Mouse (Mus musculus): ENCODE results near the gene Tmem9b. TPM values are rescaled to one million over a fixed set of nuclear protein-coding genes. Genes with fewer than 3 reads are reported as not detected.

Tmem9b gene
- polyA plus RNA-seq, 1 experiment from 2014 or later = 103 TPM

DNA sequence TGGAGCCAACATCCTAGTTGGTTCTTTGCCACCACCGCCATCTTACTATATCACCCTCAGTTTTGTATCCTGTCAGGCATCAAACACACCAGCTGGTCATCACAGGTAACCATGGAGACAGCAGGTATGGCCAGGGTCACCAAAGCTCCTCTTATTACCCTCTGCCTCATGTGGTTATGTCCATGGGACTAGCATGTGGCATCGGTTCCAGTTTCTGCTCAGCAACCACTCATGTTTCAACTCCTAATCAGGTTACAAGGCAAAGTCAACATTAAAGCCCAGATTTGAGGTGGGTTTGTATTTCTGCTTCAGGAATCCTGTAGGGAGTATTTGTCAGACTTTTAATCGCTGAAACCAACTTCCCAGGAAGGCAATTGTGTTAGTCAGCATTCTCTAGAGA is 38.1 kb upstream of the Tmem9b start:
- Histone ChIP-seq H3K27ac (replicated peaks) (no peak overlapping the region), H3K9ac (ENCODE audit: low read length) (no peak overlapping the region), H3K4me3 (ENCODE audit: low read depth, low read length) (no peak overlapping the region), H3K27me3 (ENCODE audit: control insufficient read depth, insufficient read depth, low read length) (no peaks in the 10 kb centered on the region), H3K4me1 (replicated peaks; ENCODE audit: control insufficient read depth, insufficient read depth) (no peaks in the 10 kb centered on the region), H3K9me3 (ENCODE audit: control insufficient read depth, low read length) (no peaks in the 10 kb centered on the region), H3K4me2 (replicated peaks; ENCODE audit: low read depth) (no peak overlapping the region), H3K36me3 (ENCODE audit: control insufficient read depth, insufficient read depth, low read length) (no peaks in the 10 kb centered on the region)
- DNase-seq (ENCODE audit: low spot score) (no peak), ATAC-seq (ENCODE audit: low FRiP score, low TSS enrichment) (no peak)
- 60% methylated on average over 3 of the region's 3 CpGs for WGBS
- no peak for TF ChIP-seq EP300 (optimal IDR thresholded peaks at IDR 0.05)
- TF ChIP-seq CTCF (IDR thresholded peaks at IDR 0.05; ENCODE audit: low read depth) = no peak

DNA sequence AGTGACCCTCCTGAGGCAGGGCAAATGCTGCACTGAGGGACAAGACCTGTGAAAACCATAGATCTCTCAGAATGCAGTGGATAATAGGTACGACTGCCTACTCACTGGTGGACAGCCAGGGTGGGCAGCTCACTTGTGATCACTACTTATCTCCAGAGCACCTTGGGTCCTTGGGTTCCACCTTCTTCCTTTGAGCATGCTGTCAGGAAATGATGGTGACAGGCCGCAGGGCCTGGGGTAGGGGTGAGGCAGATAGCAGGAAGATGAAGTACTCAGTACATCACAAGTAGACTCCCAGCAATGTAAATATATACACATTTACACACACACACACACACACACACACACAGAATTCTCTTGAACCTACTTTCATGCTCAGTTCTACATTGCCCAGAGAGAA is 35.2 kb upstream of the Tmem9b start:
- no peak for TF ChIP-seq CTCF (IDR thresholded peaks at IDR 0.05; ENCODE audit: low read depth)
- WGBS = 75% methylated on average over 2 of the region's 2 CpGs
- ATAC-seq (ENCODE audit: low FRiP score, low TSS enrichment) = no peak
- H3K4me3 ChIP-seq (ENCODE audit: low read depth, low read length) = no peak overlapping the region
- H3K9ac ChIP-seq (ENCODE audit: low read length) = no peak overlapping the region
- no peaks in the 10 kb centered on the region for H3K27me3 ChIP-seq (ENCODE audit: control insufficient read depth, insufficient read depth, low read length)
- H3K4me1 ChIP-seq (replicated peaks; ENCODE audit: control insufficient read depth, insufficient read depth) = no peaks in the 10 kb centered on the region
- no peaks in the 10 kb centered on the region for H3K36me3 ChIP-seq (ENCODE audit: control insufficient read depth, insufficient read depth, low read length)
- H3K9me3 ChIP-seq (ENCODE audit: control insufficient read depth, low read length) = no peaks in the 10 kb centered on the region
- no peak overlapping the region for H3K4me2 ChIP-seq (replicated peaks; ENCODE audit: low read depth)
- H3K27ac ChIP-seq (replicated peaks) = no peak overlapping the region
- DNase-seq (ENCODE audit: low spot score) = no peak

DNA sequence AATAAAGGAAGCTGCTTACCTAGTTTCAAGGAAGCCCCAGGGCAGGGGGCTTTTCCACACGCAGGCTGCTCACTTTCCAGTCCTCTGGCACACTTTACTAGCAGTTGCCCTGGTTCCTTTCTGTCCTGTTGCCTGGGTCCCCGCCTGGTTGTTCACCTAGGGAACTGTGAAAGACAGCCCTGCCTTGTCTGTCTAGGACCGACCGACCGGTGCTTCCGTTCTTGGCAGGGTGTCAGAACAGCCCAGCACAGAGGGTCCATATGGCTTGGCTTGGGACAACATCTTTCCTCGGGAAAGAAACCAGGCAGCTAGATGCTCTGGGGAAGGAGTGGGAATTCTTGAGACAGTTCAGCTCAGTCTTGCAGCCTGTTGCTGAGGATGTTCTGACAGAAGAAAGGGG is 30.6 kb upstream of the Tmem9b start:
- Histone ChIP-seq H3K27me3 (ENCODE audit: control insufficient read depth, insufficient read depth, low read length) (no peaks in the 10 kb centered on the region; the same call in 1 of the 2 replicates), H3K4me2 (replicated peaks; ENCODE audit: low read depth) (no peak overlapping the region), H3K27ac (replicated peaks) (no peak overlapping the region), H3K4me3 (ENCODE audit: low read depth, low read length) (no peak overlapping the region), H3K36me3 (ENCODE audit: control insufficient read depth, insufficient read depth, low read length) (no peaks in the 10 kb centered on the region), H3K4me1 (replicated peaks; ENCODE audit: control insufficient read depth, insufficient read depth) (peaks cover 5% of the 10 kb centered on the region; the same call in 1 of the 2 replicates), H3K9ac (ENCODE audit: low read length) (no peak overlapping the region), H3K9me3 (ENCODE audit: control insufficient read depth, low read length) (no peaks in the 10 kb centered on the region)
- WGBS = 32% methylated on average over 7 of the region's 7 CpGs
- no peak for ATAC-seq (ENCODE audit: low FRiP score, low TSS enrichment)
- TF ChIP-seq CTCF (IDR thresholded peaks at IDR 0.05; ENCODE audit: low read depth) (no peak), EP300 (optimal IDR thresholded peaks at IDR 0.05) (no peak)
- no peak for DNase-seq (ENCODE audit: low spot score)

DNA sequence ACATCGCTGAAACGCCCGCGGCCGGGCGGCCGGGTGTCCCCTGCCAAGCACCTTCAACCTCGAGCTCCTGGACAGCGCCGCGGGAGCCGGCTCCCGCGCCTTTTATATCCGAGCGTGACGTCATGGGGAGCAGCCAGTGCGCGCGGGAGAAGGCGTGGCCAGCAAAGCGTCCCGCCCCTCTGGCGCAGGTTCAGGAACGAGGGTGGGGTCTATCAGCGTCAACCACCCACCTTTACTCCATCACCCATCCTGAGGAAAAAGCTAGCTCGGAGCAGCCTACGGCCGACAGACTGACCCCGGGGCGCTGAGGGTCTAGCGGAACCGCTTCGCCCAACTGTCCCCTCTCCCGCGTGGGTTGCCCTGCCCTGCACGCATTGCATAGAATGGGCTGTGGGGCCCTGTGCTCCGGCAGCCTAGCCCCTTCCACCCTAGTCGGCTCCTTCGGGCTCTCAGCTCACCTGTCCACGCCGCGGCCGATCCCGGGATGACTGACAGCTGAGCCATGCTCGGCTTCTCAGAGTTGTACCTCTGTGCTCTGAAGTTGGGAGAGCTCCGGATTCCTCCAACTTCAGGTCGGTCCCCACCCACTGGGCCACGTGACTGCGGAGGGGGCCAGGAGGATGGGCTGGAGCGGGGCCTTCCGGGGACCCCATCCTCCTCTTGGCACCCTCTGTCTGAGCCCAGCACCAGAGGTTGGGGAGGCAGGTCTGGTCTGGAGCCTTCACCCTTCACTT is 29.0 kb upstream of the Tmem9b start, which contains the start of gene Nrip3:
TSS of gene Nrip3 (minus strand) at position 556 of the 734 bp plus-strand sequence.
- Histone ChIP-seq H3K9ac (ENCODE audit: low read length) (peak within 1 kb of the TSS; percentile 45; the same call in 1 of the 2 replicates), H3K4me2 (replicated peaks; ENCODE audit: low read depth) (peak within 1 kb of the TSS; percentile 94), H3K9me3 (ENCODE audit: control insufficient read depth, low read length) (no peaks in the 10 kb centered on the region), H3K4me3 (ENCODE audit: low read depth, low read length) (peak within 1 kb of the TSS; percentile 48), H3K4me1 (replicated peaks; ENCODE audit: control insufficient read depth, insufficient read depth) (peaks cover 5% of the 10 kb centered on the region; the same call in 1 of the 2 replicates), H3K36me3 (ENCODE audit: control insufficient read depth, insufficient read depth, low read length) (no peaks in the 10 kb centered on the region), H3K27me3 (ENCODE audit: control insufficient read depth, insufficient read depth, low read length) (no peaks in the 10 kb centered on the region; the same call in 1 of the 2 replicates), H3K27ac (replicated peaks) (no peak within 1 kb of the TSS)
- ATAC-seq (ENCODE audit: low FRiP score, low TSS enrichment) (peak; percentile 88), DNase-seq (ENCODE audit: low spot score) (peak; percentile 83)
- 2% methylated on average over 40 of the region's 52 CpGs for WGBS
- TF ChIP-seq CTCF (IDR thresholded peaks at IDR 0.05; ENCODE audit: low read depth) (no peak), EP300 (optimal IDR thresholded peaks at IDR 0.05) (no peak)

DNA sequence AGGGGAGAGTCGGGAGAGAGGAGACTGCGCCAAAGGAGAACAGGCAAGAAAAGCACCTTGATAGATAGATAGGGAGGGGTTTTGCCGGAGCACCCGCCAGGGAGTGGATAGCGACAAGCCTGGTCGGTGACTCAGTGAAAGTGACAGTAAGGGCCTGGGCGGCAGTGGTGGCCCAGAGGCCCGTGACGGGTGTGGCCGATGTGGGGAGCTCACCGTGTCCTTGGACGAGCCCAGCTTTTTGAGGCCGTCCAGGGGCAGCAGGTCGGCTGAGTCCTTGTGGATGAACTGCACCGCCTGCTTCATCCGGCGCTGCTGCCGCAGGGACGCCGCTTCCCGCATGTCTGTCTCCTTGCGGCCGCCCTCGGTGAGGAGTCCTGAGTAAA is 28.4 kb upstream of the Tmem9b start:
- DNase-seq (ENCODE audit: low spot score) (no peak), ATAC-seq (ENCODE audit: low FRiP score, low TSS enrichment) (peak; percentile 79)
- Histone ChIP-seq H3K36me3 (ENCODE audit: control insufficient read depth, insufficient read depth, low read length) (no peaks in the 10 kb centered on the region), H3K4me1 (replicated peaks; ENCODE audit: control insufficient read depth, insufficient read depth) (peaks cover 5% of the 10 kb centered on the region; the same call in 1 of the 2 replicates), H3K4me2 (replicated peaks; ENCODE audit: low read depth) (peak overlapping the region; percentile 94), H3K27me3 (ENCODE audit: control insufficient read depth, insufficient read depth, low read length) (no peaks in the 10 kb centered on the region; the same call in 1 of the 2 replicates), H3K4me3 (ENCODE audit: low read depth, low read length) (peak overlapping the region; percentile 48), H3K27ac (replicated peaks) (no peak overlapping the region), H3K9me3 (ENCODE audit: control insufficient read depth, low read length) (no peaks in the 10 kb centered on the region), H3K9ac (ENCODE audit: low read length) (peak overlapping the region; percentile 45; the same call in 1 of the 2 replicates)
- WGBS = under 1% methylated on average over 22 of the region's 24 CpGs
- TF ChIP-seq CTCF (IDR thresholded peaks at IDR 0.05; ENCODE audit: low read depth) (no peak), EP300 (optimal IDR thresholded peaks at IDR 0.05) (no peak)

DNA sequence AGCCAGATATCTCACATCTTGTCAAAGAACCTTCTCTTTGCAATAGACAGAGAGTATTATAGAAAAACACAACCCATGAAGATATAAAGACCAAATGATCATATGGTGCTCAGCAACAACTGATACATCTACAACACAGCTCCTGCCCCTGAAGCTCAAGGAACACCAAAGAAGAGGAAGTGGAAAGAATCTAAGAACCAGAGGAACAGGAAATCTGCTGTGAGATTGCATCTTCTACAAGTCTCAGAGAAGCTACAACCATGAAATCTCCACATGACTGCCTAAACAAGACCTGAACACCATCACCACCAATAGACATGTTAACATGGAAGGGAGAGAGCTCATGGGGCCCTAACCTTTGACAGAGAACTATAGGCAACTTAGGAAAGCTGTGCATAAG is 19.6 kb upstream of the Tmem9b start:
- DNase-seq (ENCODE audit: low spot score) = no peak
- no peak overlapping the region for H3K4me3 ChIP-seq (ENCODE audit: low read depth, low read length)
- H3K27me3 ChIP-seq (ENCODE audit: control insufficient read depth, insufficient read depth, low read length) = no peaks in the 10 kb centered on the region
- TF ChIP-seq EP300 (optimal IDR thresholded peaks at IDR 0.05) = no peak
- no peaks in the 10 kb centered on the region for H3K9me3 ChIP-seq (ENCODE audit: control insufficient read depth, low read length)
- H3K4me1 ChIP-seq (replicated peaks; ENCODE audit: control insufficient read depth, insufficient read depth) = no peaks in the 10 kb centered on the region
- H3K9ac ChIP-seq (ENCODE audit: low read length) = no peak overlapping the region
- ATAC-seq (ENCODE audit: low FRiP score, low TSS enrichment) = no peak
- H3K27ac ChIP-seq (replicated peaks) = no peak overlapping the region
- no peak overlapping the region for H3K4me2 ChIP-seq (replicated peaks; ENCODE audit: low read depth)
- H3K36me3 ChIP-seq (ENCODE audit: control insufficient read depth, insufficient read depth, low read length) = no peaks in the 10 kb centered on the region
